Mouse (Mus musculus) layer of hippocampus, adult 2 months (tissue): ENCODE measurements around the gene Adcy10. TPM values are rescaled to one million over a fixed set of nuclear protein-coding genes. Genes with fewer than 3 reads are reported as not detected.

Source experiments
- DNase-seq, 2 experiments: peaks; one replicate each; pipeline ENCODE4 v3.0.0; 2022; ENCODE audit warnings: low spot score in 2 of 2
- H3K27ac ChIP-seq: fragments of 200-600 bp; 2 replicates; pipeline ENCODE4 v1.8.1; 2022
- H3K4me3 ChIP-seq: fragments of 200-600 bp; 2 replicates; pipeline ENCODE4 v1.8.1; 2022; ENCODE audit warnings: mild to moderate bottlenecking
- CTCF ChIP-seq: fragments of 200-600 bp; conservative IDR thresholded peaks from 2 replicates; pipeline ENCODE4 v1.8.1; 2022; ENCODE audit warnings: antibody characterized with exemption, mild to moderate bottlenecking, moderate library complexity
- total RNA-seq, 2 experiments: library from RNA; stranded (reverse); gene quantifications; 2 replicates each; pipeline ENCODE4 v1.2.3; 2021

The Adcy10 gene
- total RNA-seq, 2 experiments from 2014 or later: 0.33 to 0.39 TPM

DNA sequence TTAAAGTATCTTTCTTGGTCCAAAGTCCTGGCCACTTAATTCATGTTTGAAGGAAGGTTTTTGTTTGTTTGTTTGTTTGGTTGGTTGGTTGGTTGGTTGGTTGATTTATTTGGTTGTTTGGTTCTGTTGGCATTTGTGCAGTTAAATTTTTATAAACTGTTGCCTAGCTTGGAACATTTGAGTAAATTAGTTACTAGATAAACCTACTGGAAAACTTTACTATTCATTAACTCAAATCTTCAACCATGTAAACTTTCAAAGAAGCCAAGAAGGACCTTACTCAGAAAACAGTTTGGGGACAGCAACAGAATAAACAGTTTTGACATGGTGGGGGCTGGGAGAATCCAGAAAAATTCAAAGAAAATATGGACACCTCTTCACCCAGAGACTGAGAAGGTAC is 16.0 kb upstream of the Adcy10 start:
- no peak overlapping the region for H3K27ac ChIP-seq
- H3K4me3 ChIP-seq: no peak overlapping the region
- no peak for DNase-seq
- TF ChIP-seq CTCF: no peak

DNA sequence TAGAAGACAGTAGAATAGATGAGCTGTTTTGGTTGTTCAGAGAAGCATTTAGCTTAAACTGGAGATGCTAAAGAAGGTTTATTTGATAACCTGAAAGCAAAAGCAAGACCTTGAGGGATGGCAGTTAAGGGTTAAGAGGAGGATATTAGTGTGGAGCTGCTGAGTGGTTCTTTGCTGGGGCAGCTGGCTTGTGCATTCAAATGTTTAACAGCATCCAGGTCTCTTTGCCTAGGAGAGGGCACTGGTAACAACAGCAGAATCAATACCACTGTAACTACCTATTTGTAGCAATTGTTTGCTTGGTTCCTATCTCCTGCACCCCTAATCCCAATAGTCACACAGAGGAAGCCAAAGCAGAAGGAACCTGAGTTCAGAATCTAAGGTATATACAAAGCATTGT is 15.3 kb upstream of the Adcy10 start:
- Histone ChIP-seq H3K27ac (no peak overlapping the region), H3K4me3 (no peak overlapping the region)
- no peak for DNase-seq
- TF ChIP-seq CTCF: peak; percentile 14

DNA sequence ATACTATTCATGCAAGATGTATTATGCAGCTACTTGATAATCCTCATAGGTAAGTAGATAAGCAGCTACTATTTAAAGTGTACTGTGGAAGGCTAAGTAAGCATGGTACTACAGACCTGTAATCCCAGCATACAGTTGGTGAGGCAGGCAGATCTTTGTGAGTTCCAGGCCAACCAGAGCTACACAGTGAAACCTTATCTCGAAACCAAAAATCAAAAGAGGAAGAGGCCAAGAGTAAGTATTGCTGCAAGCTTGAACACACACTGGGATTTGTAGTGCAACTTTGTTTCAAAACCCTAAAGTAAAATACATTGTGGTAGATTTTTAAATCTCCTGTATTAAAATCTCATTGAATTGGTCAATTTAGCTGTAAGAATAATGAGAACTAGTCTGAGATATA is 13.5 kb upstream of the Adcy10 start:
- no peak for DNase-seq
- no peak overlapping the region for H3K27ac ChIP-seq
- H3K4me3 ChIP-seq: no peak overlapping the region
- TF ChIP-seq CTCF: no peak

GRCm38 (mm10) chr1:165486108-165486507 is 1.1 kb downstream of the Adcy10 start:
- DNase-seq: no peak
- no peak overlapping the region for H3K4me3 ChIP-seq
- no peak overlapping the region for H3K27ac ChIP-seq
- no peak for TF ChIP-seq CTCF

GRCm38 (mm10) chr1:165489197-165489596 is 4.2 kb downstream of the Adcy10 start:
- no peak for TF ChIP-seq CTCF

GRCm38 (mm10) chr1:165498856-165499255 is 13.9 kb downstream of the Adcy10 start:
- Histone ChIP-seq H3K27ac (no peak overlapping the region), H3K4me3 (no peak overlapping the region)
- DNase-seq: no peak
- no peak for TF ChIP-seq CTCF

More at GRCm38 (mm10) chr1:165489197-165489596, 4.2 kb downstream of the Adcy10 start:
- no peak for DNase-seq
- H3K27ac ChIP-seq: no peak overlapping the region
- no peak overlapping the region for H3K4me3 ChIP-seq

DNA sequence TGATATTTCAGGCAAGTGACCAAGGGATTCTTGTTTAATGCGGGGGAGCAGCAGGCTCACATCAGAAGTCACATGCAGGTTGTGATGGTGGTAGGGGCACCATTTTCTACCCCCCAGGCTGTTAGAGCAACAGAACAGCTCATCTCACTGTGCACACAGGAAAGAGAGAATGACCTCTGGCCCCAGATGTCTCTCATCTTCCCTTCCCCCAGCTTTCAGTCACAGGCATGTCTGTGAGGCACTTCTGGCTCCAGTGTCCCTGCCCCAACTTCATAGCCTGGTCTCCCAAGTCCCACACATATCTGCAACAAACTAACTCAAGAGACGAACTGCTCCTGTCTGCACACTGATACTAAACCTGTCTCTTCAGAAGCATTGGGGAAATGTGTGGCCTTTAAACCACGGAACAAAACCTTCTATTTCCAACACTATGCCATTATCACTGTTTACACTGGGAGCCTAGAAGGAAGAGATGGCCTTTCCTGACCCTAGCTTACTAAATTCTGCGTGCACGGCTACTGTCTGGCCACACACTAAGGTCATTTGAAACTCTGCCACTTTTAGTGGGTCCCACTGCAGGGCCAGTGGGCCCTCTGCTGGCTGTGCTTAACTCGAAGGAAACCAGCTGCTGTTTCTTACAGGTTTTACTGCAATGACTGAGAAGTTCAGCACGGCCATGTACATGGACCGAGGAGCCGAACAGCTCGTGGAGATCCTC is 18.5 kb downstream of the Adcy10 start:
- H3K27ac ChIP-seq: no peak overlapping the region
- TF ChIP-seq CTCF: peak; percentile 71
- DNase-seq: peak in 1 of 2 experiments; percentile 11

DNA sequence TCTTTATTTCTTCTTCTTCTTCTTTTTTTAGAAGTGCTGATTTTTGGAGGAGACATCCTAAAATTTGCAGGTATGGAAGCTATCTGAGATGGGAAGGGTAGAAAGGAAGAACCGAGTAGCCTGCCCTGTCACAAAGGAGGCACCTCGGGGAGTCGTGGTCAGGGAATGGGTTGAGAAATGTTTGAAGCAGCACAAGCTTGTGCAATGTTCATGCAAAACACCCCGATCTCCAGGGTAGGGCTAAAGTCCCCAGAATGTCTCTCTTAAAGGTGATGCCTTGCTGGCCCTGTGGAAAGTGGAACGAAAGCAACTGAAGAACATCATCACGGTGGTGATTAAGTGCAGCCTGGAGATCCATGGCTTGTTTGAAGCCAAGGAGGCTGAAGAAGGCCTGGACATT is 21.3 kb downstream of the Adcy10 start:
- no peak for TF ChIP-seq CTCF
- H3K4me3 ChIP-seq: no peak overlapping the region
- no peak overlapping the region for H3K27ac ChIP-seq
- DNase-seq: no peak

More for the DNA sequence above, 18.5 kb downstream of the Adcy10 start:
- H3K4me3 ChIP-seq: no peak overlapping the region

- H3K4me3 ChIP-seq: no peak overlapping the region
Measured at GRCm38 (mm10) chr1:165510161-165510560, 25.2 kb downstream of the Adcy10 start.

DNA sequence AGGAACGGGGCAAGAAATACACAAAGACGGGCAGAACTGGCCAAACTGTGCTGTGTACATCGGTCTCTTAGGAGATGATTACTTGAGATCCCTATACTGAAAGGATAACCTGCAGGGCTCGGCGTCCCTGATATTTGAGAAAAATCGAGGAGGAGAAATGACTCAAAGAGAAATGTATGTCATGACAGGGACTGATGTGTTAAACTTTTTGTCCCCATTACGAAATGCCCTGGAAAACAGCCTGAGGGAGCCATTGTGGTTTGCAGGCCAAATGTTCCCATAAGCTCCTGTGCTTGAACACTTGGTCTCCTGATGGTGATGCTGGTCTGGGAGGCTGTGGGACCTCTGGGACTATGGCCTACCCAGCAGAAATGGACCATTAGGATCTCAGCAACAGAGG is 35.7 kb downstream of the Adcy10 start:
- DNase-seq: no peak
- no peak for TF ChIP-seq CTCF
- H3K27ac ChIP-seq: no peak overlapping the region
- H3K4me3 ChIP-seq: no peak overlapping the region

More at GRCm38 (mm10) chr1:165510161-165510560, 25.2 kb downstream of the Adcy10 start:
- TF ChIP-seq CTCF: no peak
- no peak for DNase-seq
- H3K27ac ChIP-seq: no peak overlapping the region

GRCm38 (mm10) chr1:165536079-165536675 is 51.2 kb downstream of the Adcy10 start:
- no peak for TF ChIP-seq CTCF
- no peak overlapping the region for H3K4me3 ChIP-seq
- peak in 1 of 2 experiments; percentile 21 for DNase-seq
- H3K27ac ChIP-seq: peak overlapping the region; percentile 87

- peak overlapping the region; percentile 87 for H3K27ac ChIP-seq
- DNase-seq: no peak
- no peak for TF ChIP-seq CTCF
- H3K4me3 ChIP-seq: no peak overlapping the region
Measured at GRCm38 (mm10) chr1:165537241-165537807, 52.3 kb downstream of the Adcy10 start.

DNA sequence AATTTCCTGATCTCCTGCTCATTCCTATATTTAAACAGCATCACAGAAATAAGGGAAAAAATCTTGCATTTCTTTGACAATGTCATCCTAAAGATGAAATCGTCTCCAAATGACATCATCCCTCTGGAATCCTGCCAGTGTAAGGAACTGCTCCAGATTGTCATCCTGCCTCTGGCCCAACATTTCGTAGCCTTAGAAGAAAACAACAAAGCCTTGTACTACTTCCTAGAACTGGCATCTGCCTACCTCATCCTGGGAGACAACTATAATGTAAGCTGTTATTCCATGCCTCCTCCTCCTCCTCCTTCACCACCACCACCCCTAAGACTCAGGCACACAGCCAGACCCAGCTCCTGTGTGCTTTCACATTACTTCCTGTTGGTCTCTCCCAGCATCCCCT is 71.7 kb downstream of the Adcy10 start:
- TF ChIP-seq CTCF: no peak
- Histone ChIP-seq H3K27ac (peak overlapping the region; percentile 39; the same call in 1 of the 2 replicates), H3K4me3 (no peak overlapping the region)
- peak; percentile 30 to 58 for DNase-seq
